Mouse (Mus musculus) right cerebral cortex, postnatal 14 days (tissue): ENCODE data around the gene Tnip2.

ENCODE experiments used
- DNase-seq: peaks from one replicate; pipeline ENCODE4 v3.0.0; 2022

The Tnip2 gene

DNA sequence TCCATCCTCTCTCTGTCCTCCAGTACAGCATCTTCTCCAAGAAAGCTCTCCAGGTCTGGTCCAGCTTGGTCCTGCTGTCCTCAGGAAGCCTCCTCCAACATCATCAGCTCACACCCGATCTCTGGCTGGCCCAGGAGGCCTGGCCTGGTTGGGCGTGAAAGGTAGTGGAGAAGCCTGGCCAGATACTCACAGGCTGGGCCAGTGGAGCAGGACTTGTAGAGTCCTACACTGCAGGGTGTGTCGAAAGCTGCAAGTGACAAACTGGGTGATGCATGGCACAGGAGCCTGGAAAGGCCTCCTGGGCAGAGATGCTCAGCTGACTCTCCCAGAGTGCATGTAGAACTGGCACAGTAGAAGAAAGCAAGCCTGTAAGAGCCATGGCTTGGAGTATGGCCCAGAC is 7.5 kb upstream of the Tnip2 start:
- no peak for DNase-seq

DNA sequence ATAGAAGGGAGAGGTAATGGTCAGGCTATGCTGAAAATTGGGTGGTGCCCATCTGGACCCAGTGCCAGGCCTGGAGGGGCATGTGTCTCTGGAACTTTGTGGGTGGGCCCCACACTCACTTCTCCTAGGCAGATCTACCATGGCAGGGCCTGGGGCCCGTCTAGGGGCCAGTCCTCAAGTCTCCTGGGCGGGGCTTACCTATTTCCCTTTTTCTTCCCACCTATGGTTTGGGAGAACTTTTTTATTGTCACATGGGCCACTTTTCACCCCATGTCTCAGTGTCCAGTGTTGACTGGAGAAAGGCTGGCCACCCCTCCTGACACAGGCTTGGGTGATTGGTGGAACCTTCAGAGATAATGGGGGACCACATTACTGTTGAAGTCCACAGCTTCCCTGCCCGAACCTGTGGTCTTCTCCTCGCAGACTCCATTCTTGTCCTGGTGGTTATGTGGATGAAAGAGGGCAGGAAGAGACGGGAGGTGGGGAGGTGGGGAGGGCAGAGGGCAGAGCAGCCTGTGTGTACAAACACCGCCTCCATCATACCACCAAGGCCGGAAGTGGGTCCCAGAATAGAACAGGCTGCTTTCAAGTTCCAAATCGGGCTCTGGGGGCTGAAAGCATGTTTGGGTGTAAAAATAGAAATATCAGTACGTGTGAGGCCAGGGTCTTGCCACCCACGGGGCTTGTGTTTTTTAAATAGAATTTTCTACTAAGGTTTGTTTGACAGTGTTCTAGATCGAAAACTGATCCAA is 6.8 kb upstream of the Tnip2 start:
- no peak for DNase-seq

DNA sequence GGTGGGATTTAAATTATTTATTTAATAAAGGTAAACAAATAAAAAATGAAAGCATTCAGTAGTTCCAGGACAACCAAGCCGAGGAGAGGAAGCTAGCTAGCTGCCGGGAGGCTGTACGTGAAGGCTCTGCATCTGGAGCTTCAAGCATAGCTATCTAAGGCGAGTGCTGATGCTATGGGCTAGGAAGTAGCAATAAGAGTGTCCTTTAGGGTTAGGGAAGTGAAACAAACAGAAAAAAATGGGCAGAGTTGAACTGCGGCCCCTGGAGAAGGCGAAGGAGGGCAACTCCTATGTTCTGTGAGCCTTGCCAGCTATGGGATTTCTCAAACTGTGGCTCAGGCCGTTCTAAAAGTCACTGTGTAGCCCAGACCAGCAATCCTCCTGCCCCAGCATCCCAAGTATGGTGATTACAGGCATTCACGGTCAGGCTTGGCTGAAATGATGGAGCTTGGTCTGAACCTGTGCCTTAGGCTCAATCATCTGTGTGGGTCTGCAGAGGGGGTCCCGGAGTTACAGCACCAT is 5.7 kb upstream of the Tnip2 start:
- no peak for DNase-seq

GRCm38 (mm10) chr5:34517913-34518312 is 4.1 kb upstream of the Tnip2 start:
- peak; percentile 78 for DNase-seq

DNA sequence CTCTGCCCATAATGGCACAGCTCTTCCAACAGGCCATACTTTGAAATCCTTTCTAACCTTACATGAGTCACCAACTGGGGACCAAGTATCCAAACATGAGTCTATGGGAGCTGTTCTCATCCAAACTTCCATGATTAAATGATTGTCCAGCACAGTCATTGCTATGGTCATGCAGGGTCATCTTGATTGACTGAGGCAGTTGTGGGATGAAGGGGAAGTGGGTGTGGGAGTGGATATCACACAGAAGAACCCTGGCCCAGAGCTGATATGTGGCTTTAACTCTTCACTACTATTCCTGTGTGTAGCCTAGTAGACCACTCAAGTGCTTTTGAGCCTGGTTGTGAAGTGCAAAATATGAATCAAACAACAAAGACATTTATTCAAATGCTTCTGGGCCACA is 1.3 kb upstream of the Tnip2 start:
- no peak for DNase-seq

DNA sequence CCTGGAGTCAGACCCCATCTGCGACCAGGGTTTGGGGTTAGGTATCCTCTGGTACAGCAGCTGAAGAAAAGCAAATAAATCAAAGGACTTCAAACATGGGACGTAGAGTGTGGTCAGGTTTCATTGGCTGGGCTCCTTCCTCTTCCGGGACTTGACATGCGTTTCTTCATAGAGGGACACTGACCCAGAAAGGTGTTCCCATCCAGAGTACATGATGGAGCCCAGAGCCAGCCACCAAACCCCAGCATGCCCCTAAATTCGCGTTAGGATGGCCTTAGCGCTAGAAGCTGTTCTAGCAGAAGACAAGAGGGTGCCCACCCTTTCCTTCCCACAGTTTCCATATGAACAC is 401 bp upstream of the Tnip2 start:
- no peak for DNase-seq

DNA sequence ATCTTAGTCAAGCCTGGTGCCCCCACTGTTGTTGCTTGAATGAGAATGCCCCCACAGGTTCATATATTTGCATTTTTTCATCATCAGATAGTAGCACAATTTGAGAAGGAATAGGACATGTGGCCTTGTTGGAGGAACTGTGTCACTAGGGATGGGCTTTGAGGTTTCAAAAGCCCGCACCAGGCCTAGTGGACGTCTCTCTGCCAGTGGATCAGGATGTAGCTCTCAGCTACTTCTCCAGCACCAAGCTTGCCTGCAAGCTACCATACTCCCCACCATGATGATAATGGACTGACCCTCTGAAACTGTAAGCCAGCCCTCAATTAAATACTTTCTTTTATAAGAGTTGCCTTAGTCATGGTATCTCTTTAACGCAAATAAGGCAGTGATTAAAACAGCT is 1.3 kb downstream of the Tnip2 start:
- no peak for DNase-seq

GRCm38 (mm10) chr5:34502821-34503220 is 11.0 kb downstream of the Tnip2 start:
- no peak for DNase-seq

- DNase-seq, result no peak
Observed at GRCm38 (mm10) chr5:34502411-34502810, 11.4 kb downstream of the Tnip2 start.

DNA sequence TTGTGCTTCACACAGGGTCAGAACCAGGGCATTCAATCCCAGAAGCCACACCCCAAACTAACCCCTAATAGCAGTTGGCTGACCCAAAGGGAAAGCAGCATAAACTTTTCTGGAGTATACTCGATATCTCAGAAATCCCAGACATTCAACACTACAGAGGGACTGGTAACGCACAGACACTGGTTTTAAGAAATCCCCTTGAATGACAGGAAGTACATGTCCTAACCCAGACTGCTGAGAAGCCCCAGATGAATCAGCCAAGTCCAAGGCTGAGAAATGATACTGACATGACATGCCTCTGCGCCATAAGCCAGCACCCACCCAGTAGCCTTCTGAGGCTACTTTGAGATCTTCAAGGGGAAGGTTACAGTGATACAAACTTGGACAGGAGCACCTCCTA is 12.2 kb downstream of the Tnip2 start:
- DNase-seq, result no peak

GRCm38 (mm10) chr5:34500886-34501285 is 12.9 kb downstream of the Tnip2 start:
- no peak for DNase-seq

DNA sequence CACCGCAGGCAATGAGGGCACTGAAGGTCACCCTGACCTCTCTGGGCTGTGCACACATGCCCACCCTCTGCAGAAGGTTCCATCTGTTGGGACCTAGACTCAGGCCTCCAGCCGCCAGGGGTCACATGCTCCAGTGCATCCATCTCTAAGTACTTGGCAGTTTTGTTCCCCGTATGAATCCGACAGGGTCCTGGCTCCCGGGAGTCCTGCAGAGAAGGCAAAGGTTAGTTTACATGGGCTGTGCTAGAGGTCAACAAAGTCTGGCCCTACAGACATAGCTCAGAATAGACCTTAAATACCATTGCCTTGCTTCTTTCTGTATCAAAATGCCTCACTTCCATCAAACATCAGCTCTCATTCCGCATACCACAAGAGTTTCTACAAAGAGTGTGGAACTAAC is 17.0 kb downstream of the Tnip2 start:
- no peak for DNase-seq

- DNase-seq, result no peak
Observed at GRCm38 (mm10) chr5:34489418-34489787, 24.4 kb downstream of the Tnip2 start.

DNA sequence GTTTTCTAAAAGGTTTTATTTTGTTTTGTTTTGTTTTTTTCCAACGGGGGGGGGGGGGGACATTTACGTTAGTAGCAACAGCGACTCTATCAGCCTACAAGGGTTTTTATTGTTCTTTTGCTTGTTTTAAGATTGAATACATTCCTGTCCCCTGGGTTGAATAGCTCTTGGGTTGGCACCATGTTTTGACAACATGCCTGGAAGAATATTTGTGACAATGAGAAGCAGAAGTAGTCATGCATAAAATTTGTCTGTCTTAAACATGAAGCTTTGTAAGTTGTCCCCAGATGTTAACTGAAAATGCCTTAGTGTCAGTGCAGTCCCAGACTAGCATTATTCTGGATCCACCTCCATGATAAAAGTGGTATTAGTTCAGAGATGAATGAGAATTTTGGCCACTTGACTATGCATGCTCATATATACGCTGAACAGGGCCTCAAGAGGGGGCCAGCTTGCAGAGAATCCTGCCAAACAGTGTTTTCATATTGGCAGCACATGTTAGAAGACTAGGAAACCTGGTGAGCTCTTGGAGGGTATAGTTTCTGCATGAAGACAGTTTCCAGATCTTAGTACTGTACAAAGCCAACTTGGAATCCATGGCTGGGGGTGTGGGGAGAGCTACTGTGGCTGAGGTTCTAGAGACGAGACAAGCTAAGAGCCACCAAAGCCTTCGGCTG is 24.9 kb downstream of the Tnip2 start:
- DNase-seq, result no peak

- DNase-seq, result no peak
Observed at GRCm38 (mm10) chr5:34487320-34488090, 26.3 kb downstream of the Tnip2 start.

- DNase-seq, result no peak
Observed at GRCm38 (mm10) chr5:34485731-34486130, 28.1 kb downstream of the Tnip2 start.

- DNase-seq, result no peak
Observed at GRCm38 (mm10) chr5:34480926-34481325, 32.9 kb downstream of the Tnip2 start.

GRCm38 (mm10) chr5:34468039-34468775 is 45.6 kb downstream of the Tnip2 start:
- DNase-seq, result no peak

DNA sequence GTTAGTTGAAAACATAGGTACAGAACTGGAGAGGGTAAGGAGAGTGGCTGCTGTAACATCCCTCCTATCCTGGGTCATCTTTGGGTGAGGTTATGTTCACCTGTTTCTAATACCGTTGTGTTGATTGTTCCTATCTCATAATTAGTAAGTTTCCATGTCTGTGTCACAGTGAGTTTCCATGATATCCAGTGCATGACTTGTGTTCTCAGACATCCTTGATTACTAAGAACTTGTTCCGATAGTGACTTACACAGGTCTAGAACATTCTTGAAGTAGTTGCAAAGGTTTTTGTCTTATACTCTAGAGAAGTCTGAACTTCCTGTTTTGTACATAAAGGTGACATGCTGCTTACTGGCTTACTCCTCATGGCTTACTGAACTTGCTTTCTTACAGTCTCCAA is 47.1 kb downstream of the Tnip2 start:
- DNase-seq, result no peak

- DNase-seq, result no peak
Observed at GRCm38 (mm10) chr5:34466079-34466478, 47.7 kb downstream of the Tnip2 start.

GRCm38 (mm10) chr5:34461841-34462240 is 52.0 kb downstream of the Tnip2 start:
- no peak for DNase-seq

GRCm38 (mm10) chr5:34461294-34461693 is 52.5 kb downstream of the Tnip2 start:
- no peak for DNase-seq

GRCm38 (mm10) chr5:34458994-34459393 is 54.8 kb downstream of the Tnip2 start:
- DNase-seq, result no peak
